24 mouse cellular contexts compared by ENCODE assay signal in genomic region chr9:57294905-57295304, GRCm38 (mm10). TPM values are rescaled to one million over a fixed set of nuclear protein-coding genes. Genes with fewer than 3 reads are reported as not detected.
DNase-seq lines count a peak whose midpoint lies in the region; ATAC-seq lines count a peak whose summit lies in the region.
"Had no signal": no experiment of that assay in that cellular context is flagged by ENCODE, and none has a peak within 500 bp of the region (broad histone marks: within the 10 kb centered on the region; RNA-seq: fewer than 3 reads in every experiment).

No protein-coding gene starts in this region.

- no peak for ATAC-seq in liver, embryonic 16.5 days (ENCODE audit: low read depth)
- ATAC-seq in forebrain, embryonic 13.5 days: no peak
- ATAC-seq: forebrain, embryonic 14.5 days; forebrain, embryonic 16.5 days had no signal

- DNase-seq in liver: no peak
- peak; percentile 84 for DNase-seq in gonadal fat pad, adult 2 months (ENCODE audit: low read depth)
- no peak for DNase-seq in layer of hippocampus, adult 11-12 months (ENCODE audit: low spot score)
- DNase-seq: adrenal gland, adult 2 months; adrenal gland, postnatal 10 days; adrenal gland, postnatal 25 days; cerebellum, adult 11 months; cerebellum, adult 18-20 months; cerebellum, adult 8-10 months; cerebellum, adult 9-11 months; cerebellum, postnatal 14 days; cerebellum, postnatal 36 days; embryo, embryonic 11 days had no signal

- H3K27me3 ChIP-seq in liver, embryonic 16.5 days (ENCODE audit: control insufficient read depth, insufficient read depth, low read depth, low read length): no peaks in the 10 kb centered on the region
- H3K27me3 ChIP-seq in forebrain, embryonic 13.5 days: no peaks in the 10 kb centered on the region
- H3K27me3 ChIP-seq: embryonic facial prominence, embryonic 13.5 days; embryonic facial prominence, embryonic 15.5 days had no signal

- H3K4me1 ChIP-seq in liver, embryonic 16.5 days (ENCODE audit: control insufficient read depth, low read depth, low read length): peaks cover 30% of the 10 kb centered on the region
- no peaks in the 10 kb centered on the region for H3K4me1 ChIP-seq in forebrain, embryonic 13.5 days
- H3K4me1 ChIP-seq: embryonic facial prominence, embryonic 13.5 days; embryonic facial prominence, embryonic 15.5 days had no signal

- H3K9me3 ChIP-seq in liver, embryonic 16.5 days (replicated peaks; ENCODE audit: control insufficient read depth, low read length): no peaks in the 10 kb centered on the region
- no peaks in the 10 kb centered on the region for H3K9me3 ChIP-seq in forebrain, embryonic 13.5 days (replicated peaks)
- H3K9me3 ChIP-seq: embryonic facial prominence, embryonic 13.5 days; embryonic facial prominence, embryonic 15.5 days had no signal

- H3K9ac ChIP-seq in liver, embryonic 16.5 days (ENCODE audit: low read depth, low read length): no peak overlapping the region
- no peak overlapping the region for H3K9ac ChIP-seq in forebrain, embryonic 13.5 days
- H3K9ac ChIP-seq: embryonic facial prominence, embryonic 13.5 days; embryonic facial prominence, embryonic 15.5 days had no signal

- WGBS in liver, embryonic 16.5 days (ENCODE audit: insufficient replicate concordance): 59% methylated on average over 3 of the region's 3 CpGs
- 78% methylated on average over 3 of the region's 3 CpGs for WGBS in forebrain, embryonic 13.5 days

- H3K4me3 ChIP-seq in liver, embryonic 16.5 days (ENCODE audit: low read depth, low read length): no peak overlapping the region
- no peak overlapping the region for H3K4me3 ChIP-seq in forebrain, embryonic 13.5 days
- H3K4me3 ChIP-seq: embryonic facial prominence, embryonic 13.5 days; embryonic facial prominence, embryonic 15.5 days; erythroblast, embryonic 14.5 days had no signal

- no peak overlapping the region for H3K4me2 ChIP-seq in liver, embryonic 16.5 days (ENCODE audit: low read depth, low read length)
- H3K4me2 ChIP-seq in forebrain, embryonic 13.5 days: no peak overlapping the region
- H3K4me2 ChIP-seq: embryonic facial prominence, embryonic 13.5 days; embryonic facial prominence, embryonic 15.5 days had no signal

- H3K27ac ChIP-seq in liver, embryonic 16.5 days (ENCODE audit: low read length): peak overlapping the region; percentile 36; the same call in 1 of the 2 replicates
- no peak overlapping the region for H3K27ac ChIP-seq in forebrain, embryonic 13.5 days
- H3K27ac ChIP-seq: embryonic facial prominence, embryonic 13.5 days; embryonic facial prominence, embryonic 15.5 days had no signal

- H3K36me3 ChIP-seq in liver, embryonic 16.5 days (ENCODE audit: control insufficient read depth, insufficient read depth): no peaks in the 10 kb centered on the region
- no peaks in the 10 kb centered on the region for H3K36me3 ChIP-seq in forebrain, embryonic 13.5 days (ENCODE audit: poor library complexity, severe bottlenecking)
- H3K36me3 ChIP-seq: embryonic facial prominence, embryonic 13.5 days; embryonic facial prominence, embryonic 15.5 days had no signal

RNA-seq across cellular contexts. Expression of gene 1700017B05Rik, which starts 32.5 kb away (rescaled TPM):
- polyA plus RNA-seq in liver, embryonic 16.5 days (2015; fragmentation: Nextera tagmentation; extraction: Ambion mirVana): 14.1 and 16.9 TPM in 2 replicates
- polyA plus RNA-seq in gonadal fat pad, adult 2 months (2012; rRNA removed): 8.2 and 16.4 TPM in 2 replicates
- 5.8 and 8.0 TPM in 2 replicates for polyA plus RNA-seq in forebrain, embryonic 13.5 days (2015; fragmentation: Nextera tagmentation; extraction: Ambion mirVana)

RNA-seq across cellular contexts. Expression of gene Trcg1, which starts 58.5 kb away (rescaled TPM):
- polyA plus RNA-seq in liver, embryonic 16.5 days (2015; fragmentation: Nextera tagmentation; extraction: Ambion mirVana): not detected in 2 replicates
- not detected in 2 replicates for polyA plus RNA-seq in gonadal fat pad, adult 2 months (2012; rRNA removed)
- not detected in 2 replicates for polyA plus RNA-seq in forebrain, embryonic 13.5 days (2015; fragmentation: Nextera tagmentation; extraction: Ambion mirVana)
- polyA plus RNA-seq: adrenal gland, adult 2 months; brain, embryonic 14.5 days; C2C12; embryonic facial prominence, embryonic 11.5 days; embryonic facial prominence, embryonic 13.5 days; embryonic facial prominence, embryonic 15.5 days; erythroblast, embryonic 14.5 days; forebrain, embryonic 11.5 days; forebrain, embryonic 14.5 days; forebrain, embryonic 16.5 days had no signal
